Mouse (Mus musculus): ENCODE measurements around the gene A930017K11Rik. TPM values are rescaled to one million over a fixed set of nuclear protein-coding genes. Genes with fewer than 3 reads are reported as not detected.

A930017K11Rik gene
- 0.09 TPM in 1 of 2 replicates, not detected in the other for polyA plus RNA-seq (2015; fragmentation: Nextera tagmentation; extraction: Ambion mirVana)

DNA sequence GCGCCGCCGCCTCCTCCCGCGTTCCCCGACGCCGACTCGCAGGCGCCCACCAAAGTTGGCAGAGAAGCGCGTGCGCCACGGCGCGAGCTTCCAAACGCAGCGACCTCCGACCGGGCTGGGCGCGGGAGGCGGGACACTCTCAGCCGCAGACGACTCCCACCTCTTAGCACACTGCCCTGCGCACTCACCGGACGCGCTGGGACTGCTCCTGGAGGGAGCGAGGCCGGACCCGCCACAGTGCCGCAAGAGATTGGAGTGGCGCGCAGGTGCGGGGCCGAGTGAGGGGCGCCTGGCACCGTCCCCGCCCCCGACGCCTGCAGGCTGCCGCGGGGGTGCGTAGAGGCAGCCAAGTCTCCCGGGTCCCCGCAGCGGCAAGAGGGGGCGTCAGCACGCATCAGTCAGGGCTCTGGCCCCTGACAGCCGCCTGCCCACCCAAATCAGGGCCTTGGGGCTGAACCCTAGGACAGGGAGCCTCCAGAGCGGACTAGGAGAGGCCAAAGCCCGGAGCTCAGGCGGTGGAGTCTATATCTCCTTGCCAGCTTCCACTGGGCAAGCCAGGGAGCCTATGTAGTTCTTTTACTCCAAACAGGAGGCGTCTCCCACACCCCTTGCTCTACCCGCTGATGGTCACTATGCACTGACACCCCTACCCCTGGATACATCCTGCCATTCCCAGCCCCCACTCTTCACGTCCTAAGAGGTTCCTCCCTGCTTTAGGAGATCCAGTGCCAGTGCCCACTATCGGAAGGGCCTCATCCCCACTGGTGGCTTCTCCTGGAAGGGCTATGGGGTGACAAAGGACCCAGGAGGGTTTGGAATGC lies at the start of gene A930017K11Rik:
A930017K11Rik (minus strand) TSS at position 763 of the 821 bp plus-strand sequence.
- Histone ChIP-seq H3K9me3 (no peaks in the 10 kb centered on the region), H3K27ac (replicated peaks) (no peak within 1 kb of the TSS), H3K9ac (replicated peaks) (no peak within 1 kb of the TSS), H3K4me3 (peak within 1 kb of the TSS; percentile 32), H3K4me1 (peaks cover 12% of the 10 kb centered on the region), H3K4me2 (replicated peaks) (peak within 1 kb of the TSS; percentile 49), H3K27me3 (peaks cover 38% of the 10 kb centered on the region), H3K36me3 (no peaks in the 10 kb centered on the region)
- WGBS, result 1% methylated on average over 58 of the region's 58 CpGs
- no peak for ATAC-seq (replicated peaks)

DNA sequence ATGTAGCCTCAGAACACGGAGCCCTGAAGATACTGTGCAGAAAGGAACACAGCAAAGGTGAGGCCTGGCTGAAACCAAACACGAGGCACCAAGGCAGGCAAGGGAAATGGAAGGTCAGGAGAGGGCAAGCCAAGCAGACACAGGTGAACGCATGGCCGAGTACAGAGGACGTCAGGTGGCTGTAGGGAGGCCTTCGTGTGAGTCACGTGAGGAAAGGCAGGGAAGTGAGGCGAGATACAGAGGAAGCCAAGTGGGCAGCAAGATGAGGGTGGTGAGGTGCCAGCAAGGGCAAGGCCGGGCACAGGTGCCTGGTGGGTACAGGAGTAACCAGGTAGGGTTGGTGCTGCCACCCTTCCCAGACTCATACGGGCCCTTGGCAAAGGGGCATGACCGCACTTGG lies 46.1 kb upstream of the A930017K11Rik start:
- Histone ChIP-seq H3K9ac (replicated peaks) (no peak overlapping the region), H3K36me3 (peaks cover 54% of the 10 kb centered on the region), H3K4me3 (no peak overlapping the region), H3K27me3 (no peaks in the 10 kb centered on the region), H3K27ac (replicated peaks) (no peak overlapping the region), H3K4me1 (no peaks in the 10 kb centered on the region), H3K4me2 (replicated peaks) (no peak overlapping the region), H3K9me3 (no peaks in the 10 kb centered on the region)
- 94% methylated on average over 11 of the region's 11 CpGs for WGBS
- ATAC-seq (replicated peaks), result no peak

DNA sequence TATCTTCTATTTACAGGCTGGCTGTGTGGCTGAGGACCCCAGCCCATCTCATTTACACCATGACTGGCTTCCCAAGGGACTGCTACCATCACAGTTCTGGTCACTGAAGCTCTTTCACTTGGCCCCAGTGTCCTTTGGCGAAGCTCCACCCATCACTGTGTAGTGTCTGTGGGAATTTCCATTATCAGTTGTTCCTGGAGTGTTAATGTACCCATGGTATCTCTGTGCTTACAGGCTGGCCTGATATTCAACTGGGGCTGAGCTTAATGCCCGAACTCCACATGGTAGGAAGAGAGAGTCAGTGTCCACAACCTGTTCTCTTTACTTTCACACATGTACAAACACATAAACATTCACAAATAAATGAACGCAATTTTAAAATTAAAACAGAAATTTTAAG lies 41.1 kb upstream of the A930017K11Rik start:
- WGBS, result 96% methylated on average over 3 of the region's 3 CpGs
- no peak for ATAC-seq (replicated peaks)
- no peaks in the 10 kb centered on the region for H3K9me3 ChIP-seq
- H3K36me3 ChIP-seq, result peaks cover 81% of the 10 kb centered on the region
- H3K27me3 ChIP-seq, result no peaks in the 10 kb centered on the region
- H3K4me3 ChIP-seq, result no peak overlapping the region
- no peak overlapping the region for H3K4me2 ChIP-seq (replicated peaks)
- H3K9ac ChIP-seq (replicated peaks), result no peak overlapping the region
- H3K27ac ChIP-seq (replicated peaks), result no peak overlapping the region
- no peaks in the 10 kb centered on the region for H3K4me1 ChIP-seq

DNA sequence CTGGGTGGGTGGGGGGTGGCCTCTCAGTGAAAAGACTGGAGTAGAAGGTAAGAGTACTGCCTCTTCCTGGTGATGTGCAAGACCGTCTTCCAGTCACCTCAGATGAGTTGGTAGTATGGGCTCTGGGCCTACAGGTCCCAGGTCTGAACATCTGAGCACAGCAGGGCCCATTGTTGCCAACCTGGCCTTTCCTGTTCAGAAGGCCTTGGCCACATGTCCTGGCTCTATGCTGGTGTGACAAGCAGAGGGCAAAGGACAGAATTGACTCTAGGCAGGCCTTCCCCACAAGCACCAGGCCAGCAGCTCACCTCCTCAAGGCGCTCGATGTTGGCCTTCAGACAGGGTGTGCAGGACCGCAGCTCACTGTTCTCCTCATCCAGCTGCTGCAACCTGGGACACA lies 39.9 kb upstream of the A930017K11Rik start:
- Histone ChIP-seq H3K36me3 (peaks cover 68% of the 10 kb centered on the region), H3K9me3 (no peaks in the 10 kb centered on the region), H3K27ac (replicated peaks) (no peak overlapping the region), H3K27me3 (no peaks in the 10 kb centered on the region), H3K4me1 (no peaks in the 10 kb centered on the region), H3K4me2 (replicated peaks) (no peak overlapping the region), H3K4me3 (no peak overlapping the region), H3K9ac (replicated peaks) (no peak overlapping the region)
- no peak for ATAC-seq (replicated peaks)
- WGBS, result 96% methylated on average over 4 of the region's 4 CpGs

DNA sequence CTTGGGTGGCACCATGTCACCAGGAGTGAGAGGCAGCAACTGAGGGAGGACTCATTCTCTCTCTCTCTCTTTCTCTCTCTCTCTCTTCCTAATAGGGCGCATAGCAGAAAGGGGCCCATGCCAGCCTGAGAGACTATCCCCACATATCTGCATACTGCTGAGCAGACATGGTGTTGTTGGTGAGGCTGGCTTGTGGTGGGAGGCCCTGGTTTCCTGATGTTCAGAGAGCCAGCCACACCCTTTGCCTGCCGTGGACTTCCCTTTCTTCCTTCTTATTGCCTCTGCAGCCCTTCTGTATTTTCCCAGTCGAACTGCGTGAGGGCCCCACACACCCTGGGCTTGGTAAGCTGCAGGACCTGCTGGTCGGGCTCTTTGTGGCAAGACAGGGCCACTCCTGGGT lies 38.0 kb upstream of the A930017K11Rik start:
- H3K4me2 ChIP-seq (replicated peaks), result no peak overlapping the region
- no peak for ATAC-seq (replicated peaks)
- no peak overlapping the region for H3K4me3 ChIP-seq
- no peak overlapping the region for H3K27ac ChIP-seq (replicated peaks)
- 91% methylated on average over 5 of the region's 5 CpGs for WGBS
- H3K36me3 ChIP-seq, result peaks cover 59% of the 10 kb centered on the region
- H3K27me3 ChIP-seq, result no peaks in the 10 kb centered on the region
- H3K9ac ChIP-seq (replicated peaks), result no peak overlapping the region
- no peaks in the 10 kb centered on the region for H3K9me3 ChIP-seq
- H3K4me1 ChIP-seq, result peaks cover 8% of the 10 kb centered on the region; the same call in 1 of the 2 replicates

DNA sequence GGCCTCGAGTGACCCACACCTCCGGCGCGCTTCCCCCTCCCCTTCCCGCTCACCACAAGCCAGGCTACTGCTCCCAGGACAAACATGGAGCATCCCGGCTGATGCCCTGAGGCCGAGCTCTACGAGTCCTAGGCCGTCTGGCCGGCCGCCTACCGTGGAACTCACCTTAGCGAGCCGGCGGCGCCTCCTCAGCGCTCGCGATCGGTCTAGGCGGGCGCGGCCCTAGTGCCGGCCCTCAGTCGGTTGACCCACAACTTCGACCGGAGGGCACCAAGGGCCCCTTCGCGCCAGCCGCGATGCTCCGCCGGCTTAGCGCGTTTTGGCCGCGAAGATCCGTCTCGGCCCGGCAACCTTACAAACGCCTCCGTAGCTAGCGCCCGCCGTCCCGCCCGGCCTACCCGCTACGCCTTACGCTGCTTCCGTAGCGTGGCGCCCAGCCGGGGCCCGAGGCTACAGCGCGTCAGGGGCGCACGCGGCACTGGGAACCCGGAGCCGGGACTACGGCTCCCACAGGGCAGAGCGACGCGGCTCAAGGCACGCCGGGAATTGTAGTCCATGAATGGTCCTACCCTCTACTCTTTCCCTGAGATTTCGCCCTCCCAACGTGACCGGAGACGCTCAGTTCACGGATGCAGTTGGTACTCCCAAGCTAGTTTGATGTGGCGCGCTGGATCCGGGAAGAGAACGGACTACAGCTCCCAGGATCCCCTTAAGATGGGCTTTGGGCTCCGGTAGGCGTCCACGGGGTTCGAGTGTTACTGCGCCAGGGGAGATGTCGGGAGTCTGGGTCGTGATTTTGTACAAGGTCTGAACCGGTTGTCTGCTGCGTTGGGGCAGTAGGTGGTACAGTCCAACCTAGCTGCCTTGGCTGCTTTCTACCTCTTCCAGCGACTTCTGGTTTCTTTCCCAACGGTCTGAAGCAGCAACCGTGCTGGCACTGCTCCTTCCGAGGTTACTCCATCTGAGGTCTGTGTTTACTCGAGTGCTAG lies 33.2 kb upstream of the A930017K11Rik start, which contains the start of gene Capn15:
Capn15 (minus strand) TSS at position 491 of the 989 bp plus-strand sequence.
- Histone ChIP-seq H3K9me3 (no peaks in the 10 kb centered on the region), H3K4me2 (replicated peaks) (peak within 1 kb of the TSS; percentile 85), H3K36me3 (peaks cover 16% of the 10 kb centered on the region), H3K27ac (replicated peaks) (peak within 1 kb of the TSS; percentile 86), H3K4me1 (peaks cover 33% of the 10 kb centered on the region), H3K9ac (replicated peaks) (peak within 1 kb of the TSS; percentile 90), H3K27me3 (no peaks in the 10 kb centered on the region), H3K4me3 (peak within 1 kb of the TSS; percentile 91)
- under 1% methylated on average over 91 of the region's 91 CpGs for WGBS
- peak; percentile 100 for ATAC-seq (replicated peaks)

DNA sequence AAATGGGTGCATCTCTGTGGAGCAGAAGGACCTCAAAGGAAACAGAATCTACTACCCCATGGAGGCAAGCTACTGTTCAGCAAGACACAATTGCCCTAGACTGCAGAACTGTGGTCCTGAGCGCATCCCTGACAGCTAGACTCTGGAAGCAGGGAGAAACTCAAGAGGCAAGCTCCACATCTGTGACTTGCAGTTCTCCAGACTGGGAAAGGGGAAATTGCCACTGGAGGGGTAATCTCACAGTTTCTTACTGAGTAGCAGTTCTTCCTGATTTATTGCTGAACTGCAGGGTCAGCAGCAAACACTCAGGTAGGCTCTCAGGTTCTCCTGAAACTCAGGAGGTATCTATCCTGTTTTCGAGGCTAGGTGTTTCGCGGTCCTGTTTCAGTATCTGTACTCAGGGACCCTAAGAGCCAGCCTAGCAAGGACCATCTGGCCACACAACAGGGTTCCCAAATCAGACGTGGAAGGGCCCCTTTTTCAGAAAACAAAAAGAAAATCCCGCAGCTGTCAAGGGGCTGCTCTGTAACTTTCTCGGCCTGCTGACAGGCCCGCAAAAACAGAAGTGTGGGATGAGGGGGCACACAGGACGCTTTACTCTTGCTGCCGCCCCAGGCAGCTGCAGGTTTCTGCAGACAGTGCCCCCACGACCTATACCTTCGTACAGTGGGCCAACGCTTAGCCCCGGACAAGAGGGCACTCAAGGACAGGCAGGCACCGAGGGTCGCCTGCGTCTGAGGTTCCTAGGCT lies 32.4 kb upstream of the A930017K11Rik start:
- Histone ChIP-seq H3K9ac (replicated peaks) (peak overlapping the region; percentile 90), H3K9me3 (no peaks in the 10 kb centered on the region), H3K4me3 (peak overlapping the region; percentile 91), H3K27ac (replicated peaks) (peak overlapping the region; percentile 86), H3K4me2 (replicated peaks) (peak overlapping the region; percentile 85), H3K27me3 (no peaks in the 10 kb centered on the region), H3K4me1 (peaks cover 33% of the 10 kb centered on the region), H3K36me3 (peaks cover 7% of the 10 kb centered on the region; the same call in 1 of the 2 replicates)
- 10% methylated on average over 17 of the region's 17 CpGs for WGBS
- ATAC-seq (replicated peaks), result no peak

DNA sequence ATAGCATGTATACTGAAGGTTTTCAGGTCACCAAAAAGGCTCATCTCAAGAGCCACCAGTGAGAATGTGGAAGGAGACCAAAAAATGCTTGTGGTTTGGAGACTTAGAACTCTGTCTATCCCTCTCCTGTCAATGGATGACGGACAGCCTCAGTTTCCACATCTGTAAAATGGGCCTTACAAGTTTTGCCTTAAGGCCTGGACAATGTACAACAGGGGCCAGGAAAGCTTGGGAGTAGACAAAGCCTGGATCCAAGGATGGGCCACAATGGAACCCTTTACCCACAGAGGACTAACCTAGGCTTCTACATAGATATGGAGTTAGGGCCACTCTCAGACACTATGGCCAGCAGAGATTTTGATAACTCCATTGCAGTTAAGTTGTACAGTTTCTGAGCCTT lies 31.7 kb upstream of the A930017K11Rik start:
- Histone ChIP-seq H3K9me3 (no peaks in the 10 kb centered on the region), H3K4me2 (replicated peaks) (peak overlapping the region; percentile 85), H3K27me3 (no peaks in the 10 kb centered on the region), H3K36me3 (0 out of 2 replicates have a peak, but pooled peaks cover 2% of the 10 kb centered on the region), H3K4me3 (peak overlapping the region; percentile 91), H3K27ac (replicated peaks) (no peak overlapping the region), H3K9ac (replicated peaks) (no peak overlapping the region), H3K4me1 (peaks cover 33% of the 10 kb centered on the region)
- ATAC-seq (replicated peaks), result no peak
- whole genome bisulfite sequencing, result 100% methylated on average over 1 of the region's 1 CpGs

DNA sequence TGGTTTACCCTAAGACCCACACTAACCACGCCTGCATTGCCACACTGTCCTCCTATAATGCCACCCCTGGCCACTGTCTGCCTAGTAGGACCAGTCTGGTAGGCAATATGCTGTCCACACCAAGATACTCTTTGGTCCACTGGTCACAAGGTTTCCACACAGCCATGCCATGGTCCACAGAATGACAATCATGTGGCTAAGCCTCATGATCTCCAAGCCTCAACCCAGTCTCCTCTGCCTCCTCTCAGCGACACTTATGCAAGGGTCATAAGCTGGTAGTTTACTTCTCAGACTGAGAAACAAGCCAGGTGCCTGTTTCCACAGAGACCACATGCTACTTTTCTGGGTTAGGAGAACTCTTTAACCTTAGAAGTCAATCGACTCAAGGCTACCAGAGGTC lies 30.5 kb upstream of the A930017K11Rik start:
- no peaks in the 10 kb centered on the region for H3K9me3 ChIP-seq
- H3K27ac ChIP-seq (replicated peaks), result no peak overlapping the region
- no peak overlapping the region for H3K4me2 ChIP-seq (replicated peaks)
- 95% methylated on average over 3 of the region's 3 CpGs for WGBS
- ATAC-seq (replicated peaks), result no peak
- no peak overlapping the region for H3K9ac ChIP-seq (replicated peaks)
- H3K27me3 ChIP-seq, result no peaks in the 10 kb centered on the region
- no peaks in the 10 kb centered on the region for H3K36me3 ChIP-seq
- no peak overlapping the region for H3K4me3 ChIP-seq
- peaks cover 33% of the 10 kb centered on the region for H3K4me1 ChIP-seq

DNA sequence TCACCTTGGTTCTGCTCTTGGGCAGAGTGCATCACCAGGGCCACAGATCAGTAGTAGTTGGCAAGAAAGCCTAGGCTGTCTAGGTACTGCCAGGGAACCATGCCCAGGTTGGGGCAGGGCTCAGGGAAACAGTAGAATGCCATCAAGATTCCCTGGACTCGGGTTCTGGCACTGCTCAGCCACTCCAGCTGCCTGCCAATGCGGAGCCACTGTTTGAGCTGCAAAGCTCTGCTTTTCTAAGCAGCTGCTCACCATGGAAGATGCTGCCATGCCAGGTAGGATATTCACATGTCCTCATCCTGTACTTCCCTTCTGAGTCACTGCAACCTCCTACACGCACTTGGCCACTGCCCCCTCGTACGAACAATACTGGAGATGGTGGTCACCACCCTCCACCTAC lies 28.5 kb upstream of the A930017K11Rik start:
- Histone ChIP-seq H3K4me2 (replicated peaks) (no peak overlapping the region), H3K36me3 (no peaks in the 10 kb centered on the region), H3K9me3 (no peaks in the 10 kb centered on the region), H3K4me1 (peaks cover 24% of the 10 kb centered on the region), H3K27ac (replicated peaks) (no peak overlapping the region), H3K4me3 (no peak overlapping the region), H3K9ac (replicated peaks) (no peak overlapping the region), H3K27me3 (no peaks in the 10 kb centered on the region)
- ATAC-seq (replicated peaks), result no peak
- WGBS, result 82% methylated on average over 5 of the region's 5 CpGs

Measured in forebrain, embryonic 15.5 days (tissue).